Mouse (Mus musculus) WW6 (cell line): ENCODE measurements around the gene Cyp46a1.

Experiments used
- DNase-seq: peaks from one replicate; pipeline ENCODE4 v3.0.0-alpha.2; 2013; ENCODE audit warnings: low read depth, low spot score

Gene Cyp46a1

DNA sequence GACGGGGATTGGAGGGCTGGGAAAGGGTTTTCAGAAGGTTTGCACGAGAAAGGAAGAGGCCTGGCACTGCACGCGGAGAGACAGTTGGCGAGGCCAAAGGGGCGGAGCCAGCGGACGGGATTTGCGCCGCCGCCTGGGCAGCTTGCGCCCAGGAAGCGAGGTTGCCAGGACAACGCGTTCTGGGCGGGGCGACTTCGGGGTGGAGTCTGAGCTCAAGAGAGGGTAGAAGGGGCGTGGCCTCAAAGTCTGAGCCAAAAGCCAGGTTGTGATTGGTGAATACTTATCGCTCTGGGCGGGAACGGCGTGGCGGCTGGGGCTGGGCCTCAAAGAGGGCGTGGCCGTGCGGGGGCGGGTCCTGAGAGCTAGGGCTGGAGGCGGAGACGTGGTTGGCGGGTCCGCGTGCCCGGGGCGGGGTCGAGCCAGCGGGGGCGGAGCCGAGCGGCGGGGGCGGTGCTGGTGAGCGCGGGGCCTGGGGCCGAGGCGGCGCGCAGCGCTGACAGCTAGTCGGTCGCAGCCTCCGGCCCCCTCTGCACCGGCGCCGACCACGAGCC lies at the start of gene Cyp46a1:
TSS of gene Cyp46a1 (plus strand) at position 487 of the 551 bp plus-strand sequence.
- DNase-seq, result peak; percentile 96

DNA sequence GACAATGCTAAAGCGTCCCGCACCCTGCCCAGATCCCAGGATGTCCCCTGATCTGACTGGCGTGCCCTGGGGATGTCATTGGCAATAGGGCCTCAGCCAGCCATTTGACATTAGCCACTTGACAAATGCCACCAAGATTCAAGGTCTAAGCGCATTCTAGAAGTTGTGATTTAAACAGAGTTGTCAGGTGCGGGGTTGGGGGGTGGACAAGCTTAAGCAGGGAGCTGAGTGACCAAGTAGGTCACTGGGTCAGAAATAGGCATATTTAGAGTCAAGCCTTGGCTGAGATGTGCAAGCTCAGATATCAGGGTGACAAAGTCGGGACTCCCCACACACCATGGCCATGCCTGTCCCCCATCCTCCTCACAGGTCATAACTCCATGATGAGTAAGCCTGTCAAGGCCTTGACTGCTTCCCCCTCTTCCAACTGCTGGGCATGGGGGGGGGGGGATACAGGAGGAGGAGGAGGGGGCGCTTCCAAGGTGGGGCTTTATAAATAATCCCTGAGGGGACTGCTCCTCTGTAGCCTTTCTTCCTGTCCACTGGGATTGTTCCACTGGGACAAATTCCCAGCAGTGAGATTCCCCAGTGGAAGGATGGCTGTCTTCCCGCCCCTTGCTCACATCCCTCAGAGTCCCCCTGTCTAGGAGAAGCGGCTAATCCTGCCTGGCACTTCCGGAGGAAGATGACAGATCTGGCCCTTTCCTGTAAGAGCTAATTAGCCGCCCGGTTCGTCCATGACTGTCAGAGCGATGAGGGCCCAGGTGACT lies 49.5 kb upstream of the Cyp46a1 start:
- DNase-seq, result no peak

DNA sequence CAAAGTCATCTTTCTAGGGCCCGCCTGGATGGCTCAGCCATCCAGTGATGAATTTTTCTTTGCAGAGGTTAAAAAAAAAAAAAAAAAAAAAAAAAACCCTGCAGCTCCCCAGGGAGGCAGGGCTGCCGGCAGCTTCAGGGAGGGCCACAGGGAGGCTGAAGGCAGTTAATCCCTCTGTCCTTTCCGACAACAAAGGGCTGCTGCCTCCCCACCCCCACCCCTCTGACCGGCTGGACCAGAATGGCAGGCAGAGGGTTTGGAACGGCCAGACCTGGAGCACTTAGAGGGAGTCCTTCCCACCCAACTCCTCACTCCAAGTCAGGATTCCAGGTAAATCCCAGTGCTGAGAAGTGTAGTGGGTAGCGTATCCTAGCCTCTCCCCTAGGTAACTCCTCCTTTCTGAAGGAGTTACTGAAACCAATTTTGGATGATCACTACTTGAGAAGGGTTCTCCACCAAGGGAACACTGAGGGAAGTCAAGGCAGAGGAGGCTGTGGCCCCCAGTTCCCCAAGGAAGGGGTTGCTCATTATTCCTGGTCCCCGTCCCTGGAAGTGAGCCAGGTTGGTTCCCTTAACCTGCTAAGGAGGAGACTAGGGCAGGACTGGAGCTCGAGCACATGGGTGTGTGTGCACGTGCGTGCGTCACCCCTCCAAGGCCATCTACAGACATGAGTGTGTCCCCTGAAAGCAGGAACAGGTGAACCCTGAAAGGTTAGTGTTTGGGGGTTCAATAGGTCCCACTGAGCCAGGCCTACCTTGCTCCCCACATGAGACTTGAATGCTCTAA lies 48.8 kb upstream of the Cyp46a1 start:
- no peak for DNase-seq

DNA sequence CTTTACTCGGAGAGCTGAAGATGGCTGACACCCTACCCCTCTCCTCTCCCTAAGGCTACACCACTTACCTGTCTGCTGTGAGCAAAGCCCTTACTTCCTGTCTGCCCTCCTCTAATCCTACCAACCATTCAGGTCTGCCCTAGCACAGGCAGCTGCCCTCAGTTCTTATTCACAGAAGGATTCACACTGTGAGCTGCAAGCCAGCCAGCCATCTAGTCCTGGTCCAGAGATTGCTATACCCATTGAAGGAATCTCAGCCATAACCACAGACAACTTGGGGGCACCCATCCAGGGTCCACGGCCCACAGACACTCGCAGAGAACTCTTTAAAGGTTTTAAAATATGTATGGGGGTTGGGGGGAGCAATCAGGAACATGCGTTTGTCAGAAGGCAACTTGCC lies 47.8 kb upstream of the Cyp46a1 start:
- no peak for DNase-seq

DNA sequence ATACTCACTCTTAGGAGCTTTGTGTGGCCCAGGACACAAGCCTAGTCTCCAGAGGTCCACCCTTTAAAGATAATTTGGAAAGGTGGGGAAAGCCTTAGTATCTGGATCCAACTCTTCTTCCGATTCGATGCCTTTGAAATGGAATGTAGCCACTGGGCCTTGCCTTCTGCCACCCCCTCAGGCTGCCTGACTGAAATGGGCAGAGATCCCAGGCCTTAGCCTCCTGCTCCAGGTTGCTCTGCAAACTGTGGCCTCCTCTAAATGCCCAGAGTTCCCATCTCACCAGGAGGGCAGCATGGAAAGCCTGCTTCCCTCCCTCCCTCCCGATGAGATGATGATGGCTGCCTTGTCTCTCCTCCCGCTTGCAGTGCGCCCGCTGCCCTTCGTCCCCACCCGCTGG lies 47.2 kb upstream of the Cyp46a1 start:
- DNase-seq, result no peak

DNA sequence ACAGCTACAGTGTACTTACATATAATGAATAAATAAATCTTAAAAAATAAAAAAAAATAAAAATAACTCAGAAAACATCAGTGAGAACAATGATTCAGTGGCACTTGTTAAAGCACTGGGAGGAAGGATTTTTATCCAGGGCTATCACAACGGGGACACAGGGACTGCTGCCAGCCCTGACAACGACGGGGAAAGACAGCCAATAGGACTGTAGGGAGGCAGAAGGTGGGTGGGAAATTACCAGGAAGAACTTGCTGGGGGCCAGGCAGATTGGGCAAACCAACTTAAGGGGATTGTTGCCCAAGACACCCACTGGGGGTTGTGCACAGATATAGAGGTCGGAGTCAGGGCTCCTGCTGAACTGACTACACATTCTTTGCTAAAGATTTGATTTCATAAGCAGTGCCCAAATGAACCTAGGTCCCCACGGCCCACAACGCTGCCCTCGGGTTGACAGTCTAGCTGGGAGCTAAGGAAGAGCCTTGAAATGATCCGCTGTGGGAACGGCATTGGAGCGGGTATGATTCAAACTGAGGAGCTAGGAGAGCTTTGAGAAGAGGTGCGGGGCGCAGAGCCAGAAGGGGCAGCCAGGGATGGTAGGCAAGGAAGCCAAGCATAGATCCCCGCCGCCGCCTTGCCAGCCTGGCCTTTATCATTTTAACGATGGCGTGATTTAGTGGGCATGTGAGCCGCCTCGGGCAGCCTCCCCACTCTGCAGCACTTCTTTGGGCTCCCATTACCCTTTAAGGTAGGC lies 45.9 kb upstream of the Cyp46a1 start:
- no peak for DNase-seq

DNA sequence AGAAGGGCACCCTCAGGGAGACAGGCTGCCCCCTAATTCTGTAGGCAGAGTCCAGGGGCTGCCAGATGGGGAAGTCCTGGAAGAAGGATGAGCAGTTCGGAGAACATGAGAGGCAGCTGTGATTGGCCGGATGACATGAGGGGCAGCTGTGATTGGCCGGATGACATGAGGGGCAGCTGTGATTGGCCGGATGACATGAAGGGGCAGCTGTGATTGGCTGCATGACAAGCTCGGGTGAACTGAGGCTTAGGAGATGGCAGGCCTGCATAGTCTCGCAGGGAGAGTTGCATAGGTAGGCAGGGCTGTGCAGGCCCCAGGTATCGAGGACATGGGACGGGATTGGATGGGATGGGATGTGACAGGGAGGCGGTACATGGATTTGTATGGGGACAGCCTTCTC lies 41.8 kb upstream of the Cyp46a1 start:
- DNase-seq, result no peak

DNA sequence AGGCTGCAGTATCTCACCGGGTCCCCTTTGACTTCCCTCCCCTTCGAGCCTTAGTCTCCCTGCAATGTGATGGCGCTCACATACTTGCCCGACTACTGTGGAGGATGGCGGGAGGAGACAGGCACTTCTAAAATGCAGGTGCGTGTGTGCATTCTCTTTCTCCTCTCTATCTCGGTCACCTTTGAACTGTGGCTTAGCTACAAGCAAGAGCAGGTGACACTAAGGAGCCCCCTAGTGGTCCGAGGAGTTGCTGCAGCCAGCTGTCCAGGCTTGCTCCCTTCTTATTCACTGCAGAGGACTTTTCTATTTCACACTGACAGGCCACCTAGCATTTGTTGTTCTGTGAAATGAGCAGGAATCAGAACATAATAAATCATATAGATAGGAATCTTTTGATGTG lies 41.2 kb upstream of the Cyp46a1 start:
- no peak for DNase-seq

DNA sequence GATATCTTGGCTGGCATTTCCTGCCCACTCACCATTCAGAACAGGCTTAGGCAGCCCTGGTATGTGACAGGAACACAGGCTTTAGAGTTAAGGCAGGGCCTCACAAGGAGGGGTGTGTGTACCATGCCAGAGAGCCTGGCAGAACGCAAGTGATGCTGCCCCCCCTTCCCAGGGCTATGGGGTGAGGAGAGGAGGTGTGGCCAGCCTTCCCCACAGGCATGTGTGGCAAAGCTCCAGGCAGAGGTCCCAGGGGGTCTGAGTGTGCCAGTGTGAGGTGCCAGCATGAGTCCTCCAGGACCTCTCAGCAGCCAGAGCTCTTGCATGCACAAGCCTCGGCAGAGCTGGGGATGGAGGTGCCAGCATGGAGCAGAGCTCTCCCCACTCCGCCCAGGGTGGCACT lies 39.6 kb upstream of the Cyp46a1 start:
- no peak for DNase-seq

DNA sequence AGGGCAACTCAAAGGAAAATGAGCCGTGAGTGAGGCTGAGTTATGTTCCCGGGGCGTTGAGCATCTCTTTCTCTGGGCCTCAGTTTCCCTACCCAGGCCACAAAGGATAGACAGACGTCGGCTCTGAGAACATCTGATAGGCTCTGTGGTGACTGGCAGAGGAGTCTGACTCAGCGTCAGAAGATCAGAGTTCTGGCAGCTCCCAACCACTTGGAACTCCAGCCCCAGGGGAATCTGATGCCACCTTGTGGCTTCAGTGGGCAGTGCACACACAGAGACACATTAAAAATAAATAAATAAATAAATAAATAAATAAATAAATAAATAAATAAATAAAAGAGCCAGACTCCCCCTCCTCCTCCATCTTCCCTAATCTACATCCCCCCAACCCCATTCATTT lies 37.1 kb upstream of the Cyp46a1 start:
- DNase-seq, result no peak

DNA sequence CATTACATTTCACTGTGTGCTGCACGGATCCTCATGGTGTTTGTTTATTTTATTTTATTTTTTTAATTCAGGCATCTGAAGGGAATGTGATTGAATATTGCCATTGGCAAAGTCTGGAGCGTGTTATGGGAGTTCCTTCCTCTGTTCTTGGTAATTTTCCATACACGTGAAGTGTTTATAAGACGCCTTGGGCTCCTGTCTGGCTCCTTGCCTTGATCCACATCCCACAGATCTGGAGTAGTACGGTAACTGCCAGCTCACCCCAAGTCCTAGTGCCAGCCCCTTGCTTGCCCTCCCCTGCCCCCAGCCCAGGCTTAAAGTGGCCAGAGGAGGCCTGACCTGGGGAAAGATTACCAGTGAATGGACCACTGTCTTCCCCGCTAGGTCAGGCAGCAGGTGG lies 33.2 kb upstream of the Cyp46a1 start:
- DNase-seq, result no peak

DNA sequence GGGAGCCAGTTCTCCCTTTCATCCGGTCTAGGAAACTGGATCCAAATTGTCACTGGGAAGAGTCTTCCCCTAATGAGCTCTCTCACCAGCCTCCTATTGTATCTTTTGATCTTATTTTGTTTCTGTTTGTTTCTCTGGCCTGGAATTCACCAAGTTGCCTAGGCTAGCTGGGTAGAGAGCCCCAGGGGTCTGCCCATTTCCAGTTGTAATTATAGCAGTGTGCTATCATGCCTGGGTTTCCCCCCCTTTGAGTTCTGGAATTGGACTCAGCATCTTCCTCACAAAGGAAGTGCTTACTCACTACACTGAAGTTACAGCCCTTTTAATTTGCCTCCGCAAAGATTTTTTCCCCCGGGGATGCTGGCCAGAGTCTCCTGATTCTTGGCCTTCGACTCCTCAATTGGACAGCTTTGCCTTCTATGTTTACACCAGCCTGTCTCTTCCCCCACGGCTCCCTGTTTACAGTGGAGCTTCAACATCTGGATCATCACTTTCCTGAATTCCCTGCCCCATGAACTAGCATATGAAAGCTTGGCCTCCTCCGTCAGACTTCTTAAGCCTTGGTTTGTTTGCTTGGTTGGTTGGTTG lies 30.3 kb upstream of the Cyp46a1 start:
- DNase-seq, result no peak

DNA sequence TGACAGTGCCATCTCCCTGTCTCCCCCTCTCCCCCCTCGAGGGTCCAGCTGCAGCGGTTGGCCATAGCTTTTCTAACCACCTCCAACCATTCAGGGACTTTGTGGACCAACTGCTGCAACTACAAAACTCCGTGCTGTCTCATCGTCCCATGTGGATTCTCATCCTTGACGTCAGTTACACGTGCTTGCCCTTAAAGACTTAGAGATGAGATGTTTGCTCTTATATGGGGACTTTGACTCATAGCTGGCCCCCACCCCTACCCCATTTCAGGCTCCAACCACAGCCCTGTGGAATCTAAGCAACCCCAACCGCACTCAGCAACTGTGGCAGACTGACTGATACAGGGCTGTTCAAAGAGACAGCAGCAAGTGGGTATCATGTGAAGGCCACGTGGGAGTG lies 29.0 kb upstream of the Cyp46a1 start:
- DNase-seq, result no peak

DNA sequence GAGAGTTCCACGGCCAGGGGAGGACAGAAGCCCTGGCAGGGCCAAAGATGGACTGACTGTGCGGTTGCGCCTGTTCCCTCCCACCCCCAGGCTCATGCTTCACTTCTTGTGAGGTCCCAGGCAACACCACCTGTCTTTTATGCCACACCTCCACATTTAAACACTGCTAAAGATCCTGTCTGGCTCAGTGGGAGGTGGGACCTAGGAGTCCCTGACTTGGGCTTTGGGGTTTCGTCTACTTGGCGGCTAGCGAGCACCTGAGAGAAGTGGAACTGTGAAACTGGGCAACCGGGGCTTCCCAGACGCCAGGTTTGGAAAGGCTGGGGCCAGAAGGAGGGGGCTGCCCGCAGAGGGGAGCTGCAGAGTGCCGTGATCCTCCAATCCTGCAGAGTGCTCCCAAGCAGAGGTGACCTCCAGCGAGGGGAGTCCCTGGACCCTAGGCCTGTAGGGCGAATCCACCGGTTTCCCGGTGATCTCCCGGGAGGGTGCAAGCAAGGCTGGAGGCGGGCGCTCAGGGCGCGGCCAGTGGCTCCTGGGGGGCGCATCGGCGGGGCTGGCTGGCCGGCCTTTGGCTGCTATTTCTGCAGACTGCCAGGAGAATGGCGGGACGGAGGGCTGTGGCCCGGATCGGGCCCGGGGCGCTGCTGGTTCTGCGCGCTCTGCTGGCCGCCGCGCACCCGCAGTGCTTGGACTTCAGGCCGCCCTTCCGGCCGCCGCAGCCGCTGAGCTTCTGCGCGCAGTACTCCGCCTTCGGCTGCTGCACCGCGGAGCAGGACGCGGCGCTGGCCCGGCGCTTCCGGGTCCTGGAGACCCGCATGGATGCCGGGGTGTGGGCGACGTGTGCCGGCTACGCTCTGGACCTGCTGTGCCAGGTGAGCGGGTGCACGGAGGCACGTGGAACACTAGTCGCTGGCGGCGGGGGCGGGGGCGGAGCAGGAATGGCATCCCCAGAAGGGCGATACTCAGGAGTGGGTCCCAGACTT lies 28.1 kb upstream of the Cyp46a1 start, which contains the start of gene Hhipl1:
TSS of gene Hhipl1 (plus strand) at position 459 of the 983 bp plus-strand sequence.
- no peak for DNase-seq

DNA sequence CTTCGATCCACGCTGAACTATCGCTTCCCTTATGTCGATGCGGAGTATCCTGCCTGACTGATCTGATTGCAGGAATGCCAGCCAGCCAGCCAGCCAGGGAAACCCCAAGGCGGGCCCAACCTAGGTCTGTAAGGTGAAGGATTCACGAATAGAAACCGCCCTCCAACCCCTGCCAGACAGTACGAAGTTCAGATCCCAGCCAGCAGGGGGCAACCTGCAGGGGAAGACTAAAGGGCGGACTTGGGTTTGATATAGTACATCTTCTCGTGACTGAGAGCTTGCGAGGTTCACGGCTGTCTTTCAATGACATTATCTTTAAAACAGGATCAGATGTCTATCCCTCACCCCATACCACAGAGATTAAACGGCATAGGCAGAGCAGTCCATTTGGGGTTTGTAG lies 26.6 kb upstream of the Cyp46a1 start:
- peak; percentile 65 for DNase-seq

DNA sequence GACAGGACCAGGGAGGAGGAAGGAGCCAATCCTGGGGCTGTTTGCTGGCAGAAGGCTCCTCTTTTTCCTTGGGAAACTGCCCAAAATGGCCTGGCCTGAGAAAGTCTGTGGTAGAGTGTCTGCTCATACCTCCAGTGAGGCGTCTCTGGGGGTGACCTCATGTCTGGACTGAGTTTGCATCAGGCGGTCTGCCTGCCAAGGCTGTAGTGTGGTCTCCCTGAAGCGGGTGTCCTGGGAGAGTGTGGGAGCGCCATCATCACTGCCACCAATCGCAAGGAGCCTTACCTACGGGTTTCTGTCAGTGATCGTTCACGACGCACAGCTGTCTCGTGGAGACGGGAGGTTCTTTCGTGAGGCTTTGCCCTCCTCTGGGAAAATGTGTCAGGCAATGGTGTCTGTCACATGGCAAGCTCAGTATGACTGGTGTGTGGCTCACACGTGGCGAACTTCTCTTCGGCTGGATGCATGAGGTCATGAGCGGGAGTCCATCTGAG lies 25.8 kb upstream of the Cyp46a1 start:
- no peak for DNase-seq

DNA sequence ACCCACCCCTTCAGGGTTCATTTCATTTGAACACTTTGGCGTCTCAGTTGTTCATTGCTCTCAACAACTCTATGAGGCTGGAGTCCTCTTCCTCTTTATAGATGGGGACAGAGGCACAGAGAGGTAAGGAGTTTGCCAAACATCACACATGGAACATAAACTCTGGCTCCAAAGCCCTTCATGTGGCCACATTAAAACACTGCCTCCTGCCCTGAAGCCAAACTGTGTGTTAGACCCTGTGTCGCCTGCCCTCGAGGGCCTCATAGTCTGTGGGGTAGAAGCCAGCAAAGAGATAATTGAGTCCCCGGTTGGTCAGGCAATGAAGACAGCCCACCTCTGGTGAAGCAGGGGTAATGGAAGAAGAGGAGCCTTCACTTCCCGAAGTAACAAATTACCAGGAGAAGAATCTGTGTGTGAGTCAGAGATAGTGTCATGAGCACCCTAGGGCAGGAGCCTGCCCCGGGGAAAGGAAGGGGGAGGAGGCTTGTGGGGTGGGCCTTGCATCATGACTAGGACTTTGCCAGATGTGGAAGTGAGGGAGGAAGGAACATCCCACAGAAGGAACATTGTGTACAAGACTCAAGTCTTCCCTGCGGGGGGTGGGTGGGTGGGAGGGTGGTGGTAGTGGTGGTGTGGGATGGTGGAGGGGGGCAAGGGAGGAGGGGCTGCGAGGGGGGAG lies 24.9 kb upstream of the Cyp46a1 start:
- no peak for DNase-seq

DNA sequence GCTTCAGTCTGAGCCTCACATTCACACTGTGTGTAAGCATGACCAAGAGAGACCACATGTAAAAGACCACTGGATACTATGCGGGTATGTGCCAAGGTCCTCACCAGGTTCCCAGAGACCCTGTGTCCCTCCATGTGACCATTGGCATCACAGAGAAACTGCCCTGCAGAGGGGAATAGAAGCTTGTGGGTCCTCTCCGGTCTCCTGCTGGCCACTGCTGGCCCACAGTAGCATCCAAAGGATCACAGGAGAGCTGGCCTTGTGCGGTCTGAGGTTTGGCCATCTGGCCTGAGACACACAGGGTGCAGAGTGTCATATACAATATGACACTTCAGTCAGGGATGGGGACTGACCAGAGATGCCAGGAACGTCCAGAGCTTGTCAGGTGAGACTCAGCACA lies 24.1 kb upstream of the Cyp46a1 start:
- DNase-seq, result no peak

DNA sequence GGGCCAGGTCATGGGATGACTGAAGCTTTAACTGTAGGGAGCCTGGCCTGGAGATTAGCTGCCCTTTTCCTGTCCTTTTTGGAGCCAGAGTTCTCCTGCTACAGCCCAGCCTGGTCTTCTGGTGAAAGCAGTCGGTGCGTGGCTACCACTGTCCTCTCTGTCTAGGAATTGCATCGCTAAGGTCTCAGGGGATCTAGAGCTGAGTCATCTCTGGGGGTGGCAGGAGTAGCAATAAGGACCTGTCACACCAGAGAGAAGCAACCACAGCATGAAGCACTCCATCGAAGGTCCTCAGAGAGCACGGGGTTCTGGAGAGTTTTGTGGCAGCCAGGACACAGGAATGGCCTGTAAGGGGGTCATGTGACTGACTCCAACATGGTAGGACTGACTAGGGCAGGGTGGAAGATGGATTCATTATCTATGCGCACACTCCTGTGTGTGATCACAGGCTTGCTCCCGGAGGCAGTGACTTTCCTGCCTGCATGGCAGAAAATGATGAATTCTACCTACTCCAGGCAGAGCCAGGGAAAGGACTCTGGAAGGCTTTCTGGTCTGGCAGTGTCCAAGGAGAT lies 23.6 kb upstream of the Cyp46a1 start:
- DNase-seq, result no peak
